Mouse (Mus musculus) kidney, postnatal 14 days (tissue): ENCODE data around the gene Hrct1.
A peak's percentile ranks its signal among the peaks of the same experiment; 100 is the strongest.

ENCODE experiments used
- DNase-seq: peaks from one replicate; pipeline ENCODE4 v3.0.0; 2022; ENCODE audit warnings: mixed read lengths

The Hrct1 gene

DNA sequence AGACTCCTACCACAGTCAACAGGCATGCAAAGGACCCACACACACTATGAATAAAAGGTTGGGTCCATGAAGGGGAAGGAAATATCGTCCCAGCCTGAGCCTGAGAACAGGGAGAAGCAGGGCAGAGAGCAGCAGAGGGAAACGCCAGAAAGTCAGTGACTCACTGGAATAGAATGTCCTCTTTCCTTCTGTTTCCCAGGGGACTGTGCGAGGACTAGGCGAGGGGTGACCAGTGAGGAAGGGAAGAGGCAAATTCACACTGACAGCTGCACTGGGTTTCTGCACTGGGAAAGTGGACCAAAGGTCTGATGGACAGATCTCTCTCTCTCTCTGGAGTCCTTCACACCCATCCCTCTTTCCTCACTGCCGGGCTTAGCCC is 1.6 kb downstream of the Hrct1 start:
- DNase-seq = peak; percentile 82

DNA sequence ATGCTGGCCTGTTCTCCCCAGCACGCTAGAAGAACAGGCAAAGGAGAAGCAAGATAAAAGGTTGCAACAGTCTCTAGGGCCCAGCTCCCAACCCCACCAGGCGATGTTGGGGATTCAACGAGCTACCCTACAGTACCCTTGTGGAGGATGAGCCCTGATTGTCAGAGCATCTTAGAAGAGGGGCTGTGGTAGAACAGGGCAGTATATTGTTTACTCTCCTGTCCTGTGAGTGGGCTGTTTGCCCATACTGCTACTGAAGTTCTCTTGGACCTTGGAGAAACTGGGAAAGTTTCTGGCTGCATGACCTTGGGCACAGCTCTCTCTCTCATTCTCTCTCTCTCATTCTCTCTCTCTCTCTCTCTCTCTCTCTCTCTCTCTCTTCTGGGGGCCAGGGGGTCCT is 2.1 kb downstream of the Hrct1 start:
- no peak for DNase-seq

DNA sequence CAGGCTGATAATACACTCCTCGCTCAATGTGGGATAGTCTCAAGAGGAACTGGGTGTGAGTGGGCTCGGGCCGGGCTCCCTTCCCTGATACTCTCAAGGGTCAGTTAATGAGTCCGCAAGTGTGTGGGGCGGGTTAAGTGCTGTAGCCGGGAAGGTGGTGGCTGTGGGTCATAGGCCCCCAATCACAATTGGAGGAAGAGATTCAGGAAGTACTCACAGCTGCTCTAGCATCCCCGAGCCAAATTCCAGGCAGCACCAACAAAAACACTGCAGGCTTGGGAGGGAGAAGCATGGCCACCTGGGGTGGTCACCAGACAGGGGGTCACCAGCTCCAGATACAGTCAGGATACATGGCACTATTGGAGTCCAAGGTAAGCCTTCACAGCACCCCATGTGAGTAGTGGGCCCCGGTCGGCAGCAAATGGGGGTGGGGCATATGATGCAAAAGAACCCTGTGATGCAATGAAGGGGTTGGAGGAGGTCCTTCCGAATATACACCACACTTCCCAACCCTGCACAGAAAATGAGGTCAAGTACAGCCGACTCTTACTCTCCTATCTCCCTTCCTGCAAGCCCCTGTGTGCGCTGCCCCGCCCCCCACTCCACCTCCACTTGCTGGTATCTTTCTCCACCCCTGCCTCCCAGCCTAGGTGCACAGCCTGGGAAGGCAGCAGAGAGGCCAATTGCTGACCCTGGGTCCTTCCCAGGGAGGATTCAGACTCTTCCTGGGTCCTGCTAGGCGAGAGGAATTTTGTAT is 3.0 kb downstream of the Hrct1 start, which contains the start of gene Spaar:
Gene Spaar, plus strand, starts transcription at position 241 of the 757 bp plus-strand sequence.
- DNase-seq = peak; percentile 75

DNA sequence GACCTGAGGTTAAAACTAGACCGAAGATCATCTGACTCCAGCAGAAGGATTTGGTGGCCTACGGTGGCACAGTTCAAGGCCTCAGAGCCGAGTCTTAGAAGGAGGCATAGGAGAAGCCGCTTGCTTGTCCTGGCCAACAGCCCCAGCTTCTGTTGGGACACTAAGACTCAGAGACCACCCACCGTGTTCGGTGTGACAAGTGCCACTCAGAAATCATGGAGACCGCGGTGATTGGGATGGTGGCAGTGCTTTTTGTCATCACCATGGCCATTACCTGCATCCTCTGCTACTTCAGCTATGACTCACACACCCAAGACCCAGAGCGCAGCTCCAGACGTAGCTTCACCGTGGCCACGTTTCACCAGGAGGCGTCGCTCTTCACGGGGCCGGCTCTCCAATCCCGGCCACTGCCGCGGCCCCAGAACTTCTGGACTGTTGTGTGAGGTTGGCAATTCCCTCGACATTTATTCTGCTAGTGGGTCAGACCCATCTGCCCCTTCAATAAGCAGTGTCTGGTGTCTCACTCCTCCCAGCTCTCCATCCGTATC is 3.8 kb downstream of the Hrct1 start:
- DNase-seq = no peak

DNA sequence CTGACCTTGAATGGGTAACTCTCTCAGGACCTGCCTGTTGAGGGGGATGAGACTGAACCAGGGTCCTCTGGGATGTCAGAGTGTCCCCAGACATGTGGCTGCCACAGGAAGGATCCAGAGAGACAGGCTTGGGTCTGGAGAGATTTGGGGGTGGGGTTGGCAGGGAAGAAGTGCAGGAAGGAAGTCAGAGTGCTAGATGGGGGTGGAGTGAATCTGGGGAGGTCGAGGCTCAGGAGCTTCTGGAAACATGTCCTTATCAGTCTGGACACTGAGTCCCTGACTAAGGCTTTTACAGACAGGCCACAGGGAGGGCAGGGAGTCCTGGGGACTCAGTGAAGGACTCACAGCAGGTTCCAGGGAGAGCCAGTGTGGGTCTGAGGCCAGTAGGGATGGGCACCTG is 5.2 kb downstream of the Hrct1 start:
- DNase-seq = no peak

DNA sequence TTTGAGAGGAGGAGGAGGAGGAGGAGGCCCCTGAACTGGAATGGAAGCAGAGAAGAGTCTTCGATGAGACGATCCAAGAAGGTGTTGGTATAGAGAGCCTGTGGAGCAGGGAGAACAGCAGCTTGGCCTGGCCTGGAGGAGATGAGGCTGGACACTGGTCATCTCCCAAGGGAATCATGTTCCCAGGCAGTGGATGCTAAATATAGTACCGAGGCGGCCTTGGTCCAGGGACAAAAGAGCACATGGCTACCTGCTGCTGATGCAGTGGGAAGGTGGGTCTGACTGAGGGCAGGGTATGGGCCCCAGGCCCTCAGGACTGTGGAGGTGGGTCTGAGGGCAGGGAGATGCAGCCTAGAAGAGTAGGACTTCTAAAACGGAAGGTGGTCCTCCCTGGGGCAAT is 6.2 kb downstream of the Hrct1 start:
- no peak for DNase-seq

DNA sequence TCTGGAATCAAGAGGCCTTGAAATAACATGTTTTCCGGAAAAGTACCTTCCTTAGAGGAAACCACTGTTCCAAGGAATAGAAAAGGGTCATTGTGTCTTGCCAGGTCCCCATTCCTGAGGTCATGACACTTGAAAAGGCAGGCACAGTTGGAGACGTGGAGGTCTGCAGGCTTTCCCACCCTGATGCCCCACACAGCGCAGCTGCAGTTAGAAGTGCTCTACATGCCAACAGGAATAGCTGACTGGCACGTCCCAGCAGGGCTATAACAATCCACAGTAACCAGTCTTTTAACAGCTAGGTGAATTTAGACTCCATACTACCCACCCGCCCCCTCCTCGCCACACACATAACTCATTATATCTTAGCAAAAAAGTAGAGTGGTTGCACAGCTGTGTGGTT is 10.2 kb downstream of the Hrct1 start:
- DNase-seq = no peak

DNA sequence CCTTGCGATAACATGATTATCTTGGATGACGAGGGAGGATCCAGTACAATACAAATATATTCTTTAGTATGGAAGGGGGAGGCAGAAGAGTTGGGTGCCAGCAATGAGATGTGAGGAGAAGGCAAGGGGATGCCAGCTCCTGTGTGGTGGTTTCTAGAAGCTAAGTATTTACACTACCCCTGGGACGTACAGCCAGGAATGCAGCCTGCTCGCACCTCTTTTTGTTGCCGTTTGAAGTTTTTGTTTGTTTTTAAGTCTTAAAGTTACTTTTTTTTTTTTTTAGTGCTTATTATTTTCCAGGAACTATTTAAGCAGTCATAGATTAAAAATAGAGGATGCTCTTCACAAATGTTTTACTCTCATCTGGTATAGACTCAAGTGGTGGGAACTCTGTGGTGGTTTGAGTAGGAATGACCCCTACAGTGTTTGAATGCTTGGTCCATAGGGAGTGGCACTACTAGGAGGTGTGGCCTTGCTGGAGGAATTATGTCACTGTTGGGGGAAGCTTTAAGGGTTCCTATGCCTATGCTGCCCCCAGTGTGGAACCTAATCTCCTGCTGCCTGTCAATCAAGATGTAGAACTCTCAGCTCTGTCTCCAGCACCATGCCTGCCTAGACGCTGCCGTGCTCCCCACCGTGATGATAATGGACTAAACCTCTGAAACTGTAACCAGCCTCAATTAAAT is 12.1 kb downstream of the Hrct1 start:
- no peak for DNase-seq

DNA sequence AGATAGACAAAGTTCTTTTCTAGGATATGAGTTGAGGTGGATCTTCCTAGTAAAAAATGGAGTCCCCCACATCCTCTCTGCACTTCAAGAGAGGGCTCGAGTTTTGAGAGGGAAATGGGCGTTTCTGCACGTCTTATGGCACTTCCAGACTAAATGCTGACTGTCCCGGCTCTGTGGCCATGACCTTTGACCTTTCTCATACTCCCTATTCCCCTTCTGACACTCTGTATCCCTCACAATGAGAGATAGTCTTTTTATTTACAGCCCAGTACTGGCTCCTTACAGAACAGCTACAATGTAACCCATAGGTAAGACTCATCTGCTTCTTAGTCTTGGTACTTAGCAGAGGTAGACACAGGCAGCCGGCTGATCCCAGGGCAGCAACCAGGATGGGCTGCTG is 14.5 kb downstream of the Hrct1 start:
- no peak for DNase-seq

DNA sequence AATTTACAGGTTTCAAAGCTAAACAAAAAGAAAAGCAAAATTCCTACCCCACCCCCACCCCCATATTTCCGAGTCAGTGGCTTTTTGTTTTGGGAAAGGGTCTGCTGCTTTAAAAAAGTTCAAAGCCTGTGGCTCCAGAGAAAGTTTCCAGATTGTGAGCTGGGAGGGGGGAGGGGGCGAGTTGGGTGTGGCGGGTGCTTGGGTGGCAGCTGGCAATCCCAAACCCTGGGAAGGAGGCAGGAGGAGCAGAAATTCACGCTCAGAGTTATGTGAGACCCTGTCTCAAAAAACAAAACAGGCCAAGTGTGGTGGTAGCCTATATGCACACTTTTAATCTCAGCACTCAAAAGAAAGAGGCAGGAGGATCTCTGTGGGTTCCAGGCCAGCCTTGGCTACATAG is 15.6 kb downstream of the Hrct1 start:
- no peak for DNase-seq

DNA sequence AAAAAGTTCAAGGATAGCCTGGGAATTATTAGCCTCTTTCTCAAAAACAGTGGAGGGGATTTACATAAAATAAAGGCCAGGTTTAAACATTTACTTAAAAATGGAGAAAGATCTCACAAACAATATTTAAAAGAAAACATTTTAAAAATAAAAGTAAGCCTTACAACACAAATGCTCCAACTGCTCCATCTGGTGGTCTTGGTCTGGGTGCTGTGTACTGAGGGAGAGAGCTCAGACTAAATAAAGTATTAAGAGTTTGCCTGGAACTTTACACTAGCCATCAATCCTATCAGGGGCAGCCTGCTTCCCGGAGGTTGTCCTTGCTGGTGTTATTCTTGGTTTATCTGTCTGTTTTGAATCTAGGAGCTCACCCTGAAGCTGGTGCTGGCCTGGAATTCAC is 16.1 kb downstream of the Hrct1 start:
- DNase-seq = peak; percentile 21

DNA sequence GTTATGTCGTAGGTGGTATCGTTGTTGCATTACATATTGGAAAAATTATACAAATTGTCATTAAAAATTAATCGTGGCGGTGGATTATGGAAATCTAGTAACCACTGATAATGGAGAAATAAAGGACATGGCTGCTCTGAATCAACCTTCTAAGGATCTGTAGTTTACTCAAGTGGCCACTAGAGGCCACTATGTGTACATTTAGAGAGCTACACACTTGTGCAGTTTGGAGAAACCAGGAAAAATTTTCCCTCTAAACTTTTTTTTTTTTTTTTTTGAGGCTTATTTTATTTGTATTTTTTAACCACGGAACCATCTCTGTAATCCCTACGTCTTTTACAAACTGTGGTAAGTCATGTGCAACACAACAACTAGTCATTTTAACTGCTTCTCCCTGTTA is 18.2 kb downstream of the Hrct1 start:
- peak; percentile 43 for DNase-seq

DNA sequence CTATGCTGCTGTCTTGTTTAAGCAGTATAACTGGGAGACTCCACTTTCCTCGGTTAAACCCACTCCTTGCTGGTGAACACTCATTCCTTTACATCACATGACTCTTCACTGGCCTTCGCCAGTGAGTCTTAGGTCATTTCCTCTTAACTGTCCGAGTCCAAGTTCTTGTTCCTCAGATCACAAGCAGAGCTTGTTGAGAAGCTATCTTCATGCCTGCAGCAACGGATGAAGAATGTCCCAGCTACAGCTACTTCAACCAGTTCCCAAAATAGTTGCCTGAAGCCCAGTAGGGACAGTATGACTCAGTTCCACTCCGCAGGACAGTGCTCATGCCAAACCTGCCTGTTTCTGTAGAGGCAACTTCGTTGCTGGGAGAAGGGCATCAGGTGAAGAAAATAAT is 30.2 kb downstream of the Hrct1 start:
- DNase-seq = no peak

DNA sequence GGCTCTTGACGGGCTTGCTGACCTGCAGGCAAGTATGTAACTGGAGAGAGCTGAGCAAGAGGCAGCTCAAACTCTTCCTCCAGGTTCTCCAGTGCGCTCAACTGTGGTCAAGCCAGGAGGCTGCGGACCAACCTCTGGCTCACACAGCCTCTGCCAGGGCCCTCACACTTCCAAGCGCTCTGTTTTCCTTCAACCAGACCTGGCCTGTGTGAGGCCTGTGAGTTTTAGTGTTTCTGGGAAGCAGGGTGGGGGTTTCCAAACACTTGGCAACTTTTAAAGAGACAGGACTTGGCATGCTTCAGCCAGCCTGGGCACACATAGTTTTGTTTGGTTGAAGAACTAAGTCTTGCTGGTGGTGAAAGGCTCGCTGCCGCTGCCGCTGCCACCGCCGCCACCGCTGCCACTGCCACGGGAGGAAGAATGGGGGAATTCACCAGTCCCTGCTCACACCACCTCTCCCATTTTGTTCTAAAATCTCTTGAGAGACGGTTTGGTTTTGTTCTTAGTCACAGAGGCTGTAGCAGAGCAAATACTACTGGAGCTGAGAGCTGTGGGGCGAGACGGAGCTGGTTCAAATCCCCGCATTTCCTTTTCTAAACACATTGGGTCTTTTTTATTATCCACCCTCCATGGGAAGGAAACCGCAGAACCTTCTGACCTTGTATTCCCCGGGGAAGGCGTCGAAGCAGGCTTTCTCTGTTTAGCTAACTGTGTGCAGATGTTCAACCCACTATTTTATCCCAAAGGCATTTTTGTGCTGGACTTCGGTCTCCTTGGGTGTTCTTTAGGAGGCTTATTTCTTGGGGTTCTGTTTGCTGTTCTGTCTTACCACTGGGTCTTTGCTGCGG is 32.8 kb downstream of the Hrct1 start:
- DNase-seq = peak; percentile 36

DNA sequence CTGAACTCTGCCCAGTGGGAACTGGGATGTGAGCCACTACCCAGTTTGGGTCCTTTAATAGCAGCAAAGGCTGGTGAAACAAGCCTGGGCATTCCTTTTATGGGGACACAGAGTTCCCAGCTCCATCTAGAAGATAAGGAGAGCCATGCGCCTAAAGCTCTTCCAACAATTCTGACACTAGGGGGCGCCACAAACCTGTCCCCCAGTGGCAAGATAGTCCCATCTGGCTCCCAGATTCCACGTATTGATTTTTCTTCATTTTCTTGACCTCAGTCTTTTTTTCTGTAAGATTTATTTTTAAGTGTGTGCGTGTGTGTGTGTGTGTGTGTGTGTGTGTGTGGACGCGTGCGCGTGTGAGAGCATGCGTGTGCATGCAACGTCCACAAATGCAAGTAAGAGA is 33.5 kb downstream of the Hrct1 start:
- peak; percentile 29 for DNase-seq

DNA sequence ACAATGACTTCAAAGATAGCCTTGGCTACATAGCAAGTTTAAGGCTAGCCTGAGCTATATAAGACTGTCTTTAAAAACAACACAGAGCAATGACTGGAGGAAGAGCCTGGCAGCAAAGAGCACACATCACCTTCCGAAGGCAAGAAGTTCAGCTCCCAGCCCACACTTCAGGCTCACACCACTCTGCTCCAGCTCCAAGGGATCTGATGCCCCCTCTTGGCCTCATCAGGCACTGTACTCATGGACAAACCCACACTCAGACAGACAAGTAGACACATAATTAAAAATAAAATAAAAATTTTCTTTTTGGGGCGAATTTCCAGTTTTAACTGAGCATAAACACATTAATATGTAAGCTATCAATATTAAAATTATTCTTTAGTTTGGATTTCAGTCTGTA is 34.3 kb downstream of the Hrct1 start:
- DNase-seq = no peak

DNA sequence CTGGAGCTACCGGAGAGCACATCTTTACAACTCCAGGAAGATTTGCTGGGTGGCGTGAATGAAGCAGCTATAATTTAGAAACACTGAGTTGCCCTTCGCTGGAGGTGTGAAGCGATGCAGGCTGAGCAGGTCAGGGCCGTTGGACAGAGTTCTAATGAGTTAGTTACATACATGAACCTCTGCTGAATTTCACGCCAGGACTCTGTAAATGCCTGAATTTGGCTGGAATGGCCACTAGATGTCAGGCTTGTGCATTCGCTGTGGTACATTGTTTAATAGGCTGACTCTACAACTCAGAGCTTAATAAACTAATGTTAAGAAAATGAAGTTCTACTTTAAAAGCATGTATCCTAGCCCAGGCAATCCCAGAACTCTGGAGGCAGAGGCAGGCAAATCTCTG is 36.4 kb downstream of the Hrct1 start:
- peak; percentile 65 for DNase-seq

DNA sequence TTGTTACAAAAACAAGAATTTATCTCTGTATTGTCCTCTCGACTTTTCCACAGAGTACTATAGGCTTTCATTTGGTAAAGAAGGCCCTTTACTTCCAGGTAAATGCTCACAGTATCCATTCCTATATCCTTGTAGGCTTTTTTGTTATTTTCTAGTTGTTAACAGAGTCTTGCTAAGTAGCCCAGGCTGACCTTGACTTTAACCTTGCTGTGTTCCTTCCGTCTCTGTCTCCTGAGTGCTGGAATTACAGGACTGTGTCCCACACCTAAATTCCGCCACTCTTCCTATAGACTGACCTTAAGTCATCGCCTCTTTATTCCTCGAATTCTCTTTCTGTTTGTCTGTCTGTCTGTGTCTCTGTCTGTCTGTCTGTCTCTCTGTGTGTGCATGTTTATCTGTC is 41.4 kb downstream of the Hrct1 start:
- DNase-seq = no peak

DNA sequence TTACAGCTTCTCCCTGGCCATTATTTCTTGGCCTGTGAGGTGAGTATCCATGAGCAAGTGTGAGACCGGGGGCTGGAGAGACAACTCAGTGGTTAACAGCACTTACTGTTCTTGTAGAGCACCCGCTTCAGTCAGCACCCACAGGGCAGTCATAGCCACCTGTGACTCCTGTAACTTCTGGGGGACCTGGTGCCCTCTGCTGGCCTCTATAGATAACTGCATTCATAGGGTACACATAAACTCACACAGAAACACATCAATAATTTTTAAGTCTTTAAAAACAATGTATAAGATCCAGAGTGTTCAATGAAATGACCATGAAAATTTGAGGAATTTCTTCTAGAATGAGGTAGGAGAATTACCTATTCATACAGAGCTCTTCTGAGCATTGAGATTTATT is 42.4 kb downstream of the Hrct1 start:
- DNase-seq = no peak

DNA sequence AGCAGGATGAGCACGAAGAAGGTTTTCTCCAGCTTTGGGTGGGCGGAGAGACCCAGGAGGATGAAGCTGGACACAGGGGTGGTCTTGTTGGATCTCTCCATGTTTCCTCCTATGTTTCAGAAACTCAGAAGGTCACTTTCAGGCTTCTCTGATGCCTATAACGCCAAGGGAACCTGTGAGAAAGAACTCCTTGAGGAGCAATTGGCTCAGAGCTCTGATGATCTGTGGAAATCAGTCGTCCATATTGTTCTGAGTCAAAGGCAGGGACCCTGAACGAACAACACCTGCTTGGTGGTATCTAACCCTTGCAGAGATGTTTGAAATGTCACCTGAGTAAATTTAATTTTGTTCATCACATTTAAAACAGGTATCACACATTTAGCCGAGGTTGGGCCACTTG is 43.9 kb downstream of the Hrct1 start, which contains the start of gene Olfr159:
Gene Olfr159, minus strand, starts transcription at position 101 of the 400 bp plus-strand sequence.
- no peak for DNase-seq

DNA sequence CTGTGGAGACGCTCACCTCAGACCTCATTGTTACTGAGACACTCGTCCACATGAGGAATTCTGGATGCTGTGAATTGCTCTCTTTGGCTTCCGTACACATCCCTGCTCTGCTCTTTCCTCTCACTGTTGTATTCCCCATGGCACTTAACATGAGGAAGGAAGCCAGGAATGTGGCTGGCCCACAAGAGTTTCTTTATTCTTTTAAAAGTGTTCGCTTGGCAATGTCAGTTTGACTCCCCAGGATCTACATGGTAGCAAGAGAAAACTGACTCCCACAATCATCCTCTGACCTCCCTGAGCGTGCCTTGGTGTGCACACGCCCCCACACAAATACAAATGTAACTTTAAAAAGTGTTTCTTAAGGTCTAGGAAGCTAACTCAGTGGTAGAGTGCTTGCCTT is 44.6 kb downstream of the Hrct1 start:
- DNase-seq = no peak

DNA sequence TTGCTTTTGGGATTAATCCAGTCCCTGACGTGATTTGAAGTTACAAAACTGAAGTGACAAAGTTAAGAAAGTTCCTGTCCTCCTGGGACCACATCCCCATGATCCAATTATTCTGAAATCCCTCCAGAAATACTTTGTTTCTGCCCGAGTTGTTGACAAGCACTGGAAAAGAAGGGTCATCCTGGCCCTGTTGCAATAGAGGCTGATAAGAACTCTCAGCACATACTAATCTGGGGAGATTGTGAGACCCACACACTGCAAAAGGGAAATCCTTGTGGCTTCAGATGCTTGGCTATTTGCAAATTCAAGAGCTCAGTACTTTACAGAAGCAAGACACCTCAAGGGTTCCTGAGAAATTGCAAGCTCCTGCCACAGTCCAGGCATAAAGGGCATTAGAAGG is 45.3 kb downstream of the Hrct1 start:
- DNase-seq = no peak
